Mouse (Mus musculus): ENCODE results near the gene Armh4. TPM values are rescaled to one million over a fixed set of nuclear protein-coding genes. Genes with fewer than 3 reads are reported as not detected.
"Not testable (repeated sequence)": the region's sequence is repeated elsewhere in the genome, so short reads cannot be mapped to it uniquely, and the experiment has no call there.

Gene Armh4
- polyA plus RNA-seq, 1 experiment from 2014 or later, result 17.1 TPM

DNA sequence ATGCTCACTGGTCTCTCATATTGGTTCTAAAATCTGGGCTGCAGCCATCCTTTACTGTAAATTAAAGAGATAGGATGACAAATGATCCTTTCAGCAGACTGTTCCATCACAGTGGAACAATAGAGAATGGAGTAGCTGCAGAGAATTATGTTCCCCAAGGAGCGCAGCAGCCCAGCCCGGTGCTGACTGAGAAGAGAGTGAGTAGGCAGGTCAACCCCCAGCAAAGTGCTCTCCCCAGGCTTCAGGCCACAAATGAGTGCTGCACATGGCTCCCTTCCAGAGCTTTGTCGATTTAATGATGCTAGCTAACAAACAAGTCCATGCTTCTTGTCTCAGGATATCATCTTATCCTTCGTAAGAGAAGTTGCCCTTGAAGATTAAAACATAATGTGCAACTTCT, 2.8 kb downstream of the Armh4 start:
- Histone ChIP-seq H3K9ac (no peak overlapping the region), H3K27ac (no peak overlapping the region), H3K4me3 (no peak overlapping the region), H3K36me3 (no peaks in the 10 kb centered on the region), H3K27me3 (no peaks in the 10 kb centered on the region), H3K4me1 (peaks cover 17% of the 10 kb centered on the region), H3K4me2 (no peak overlapping the region), H3K9me3 (no peaks in the 10 kb centered on the region)
- ATAC-seq (ENCODE audit: insufficient number of reproducible peaks, insufficient read depth, low FRiP score, low TSS enrichment, low read depth), result no peak
- 66% methylated on average over 4 of the region's 4 CpGs for WGBS

DNA sequence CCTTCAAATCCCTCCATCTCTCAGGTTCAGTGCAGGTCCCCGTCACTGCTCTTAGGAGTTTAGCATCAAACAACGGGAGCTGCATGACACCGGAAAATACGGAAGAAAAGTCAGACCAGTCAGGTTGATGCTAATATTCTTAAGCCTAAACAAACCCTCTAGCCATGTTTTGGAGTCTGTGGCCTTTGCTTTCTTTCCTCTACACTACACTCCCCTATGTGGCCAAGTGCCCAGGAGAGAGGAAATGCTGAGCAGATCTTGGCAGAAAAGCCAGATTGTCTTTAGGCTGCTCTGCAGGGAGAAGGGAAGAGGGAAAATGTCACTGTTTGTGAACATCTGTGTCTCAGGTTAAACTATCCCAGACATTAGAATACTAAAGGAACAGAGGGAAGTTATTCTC, 5.6 kb downstream of the Armh4 start:
- H3K9ac ChIP-seq; H3K4me2 ChIP-seq; H3K9me3 ChIP-seq; H3K36me3 ChIP-seq; H3K27ac ChIP-seq; ATAC-seq (ENCODE audit: insufficient number of reproducible peaks, insufficient read depth, low FRiP score, low TSS enrichment, low read depth); H3K4me3 ChIP-seq; H3K27me3 ChIP-seq: not testable (repeated sequence)
- H3K4me1 ChIP-seq, result peaks cover 10% of the 10 kb centered on the region
- 58% methylated on average over 4 of the region's 4 CpGs for WGBS

DNA sequence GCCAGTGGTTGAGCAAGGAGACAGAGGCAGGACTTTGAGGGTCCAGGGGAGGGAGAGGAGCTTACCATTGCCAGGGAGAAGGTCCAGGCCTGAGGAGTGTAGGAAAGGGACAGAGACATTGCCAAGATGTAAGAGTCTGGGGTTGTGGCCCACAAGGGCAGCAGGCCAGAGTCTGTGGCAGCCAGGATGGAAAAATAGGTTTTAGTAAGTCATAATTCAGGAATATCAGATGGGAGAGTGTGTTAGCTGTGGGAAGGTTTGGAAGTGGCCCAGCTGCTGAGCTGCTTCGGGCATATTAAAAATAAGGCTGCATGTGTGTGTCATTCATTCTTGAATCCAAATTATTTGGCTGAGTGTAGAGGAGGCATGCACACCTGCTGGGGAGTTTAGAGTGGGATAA, 11.4 kb downstream of the Armh4 start:
- Histone ChIP-seq H3K4me1 (no peaks in the 10 kb centered on the region), H3K4me3 (no peak overlapping the region), H3K36me3 (peaks cover 10% of the 10 kb centered on the region), H3K9ac (no peak overlapping the region), H3K4me2 (no peak overlapping the region), H3K27me3 (no peaks in the 10 kb centered on the region), H3K27ac (no peak overlapping the region), H3K9me3 (no peaks in the 10 kb centered on the region)
- 70% methylated on average over 1 of the region's 1 CpGs for WGBS
- ATAC-seq (ENCODE audit: insufficient number of reproducible peaks, insufficient read depth, low FRiP score, low TSS enrichment, low read depth), result no peak

DNA sequence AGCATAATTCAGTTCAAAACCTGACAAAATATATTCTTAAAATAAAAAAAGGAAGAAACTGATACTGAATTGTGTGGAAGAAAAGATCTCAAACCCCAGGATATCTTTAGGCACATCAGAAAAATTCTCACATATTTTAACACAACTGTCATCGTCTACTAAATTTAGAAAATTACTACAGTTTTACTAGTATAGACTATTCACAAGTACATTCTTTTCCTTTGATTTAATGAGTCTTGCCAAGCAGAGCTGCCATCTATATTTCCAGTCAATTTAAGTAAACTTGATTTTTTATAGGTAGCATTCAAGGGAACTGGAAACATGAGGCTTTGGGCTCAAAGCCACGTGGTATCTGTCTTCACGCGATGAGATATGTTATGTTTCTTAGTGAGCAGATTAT, 16.6 kb downstream of the Armh4 start:
- WGBS, result 86% methylated on average over 4 of the region's 4 CpGs
- Histone ChIP-seq H3K4me2 (no peak overlapping the region), H3K4me3 (no peak overlapping the region), H3K27ac (no peak overlapping the region), H3K9me3 (no peaks in the 10 kb centered on the region), H3K27me3 (no peaks in the 10 kb centered on the region), H3K4me1 (no peaks in the 10 kb centered on the region), H3K9ac (no peak overlapping the region), H3K36me3 (peaks cover 9% of the 10 kb centered on the region)
- no peak for ATAC-seq (ENCODE audit: insufficient number of reproducible peaks, insufficient read depth, low FRiP score, low TSS enrichment, low read depth)

DNA sequence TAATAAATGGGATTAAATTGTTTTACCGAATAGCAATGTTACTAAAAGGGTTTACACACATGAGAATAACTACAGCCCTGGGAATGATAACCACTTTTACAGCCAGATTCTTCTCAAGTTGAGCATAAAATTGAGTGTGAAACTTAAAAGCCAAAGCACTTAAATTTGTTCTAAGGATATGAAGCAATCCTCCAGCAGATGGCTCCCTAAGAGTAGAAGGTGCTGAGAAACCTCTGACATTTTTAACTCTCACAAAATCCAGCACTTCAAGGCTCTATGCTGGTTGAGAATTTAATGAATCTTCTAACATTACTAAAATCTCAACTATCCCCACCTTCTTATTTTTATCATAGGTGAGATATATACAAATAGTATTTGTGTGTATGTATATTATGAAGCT, 27.3 kb downstream of the Armh4 start:
- Histone ChIP-seq H3K27me3 (no peaks in the 10 kb centered on the region), H3K9ac (no peak overlapping the region), H3K9me3 (no peaks in the 10 kb centered on the region), H3K4me1 (no peaks in the 10 kb centered on the region), H3K27ac (no peak overlapping the region), H3K36me3 (no peaks in the 10 kb centered on the region), H3K4me3 (no peak overlapping the region), H3K4me2 (no peak overlapping the region)
- no peak for ATAC-seq (ENCODE audit: insufficient number of reproducible peaks, insufficient read depth, low FRiP score, low TSS enrichment, low read depth)
- 83% methylated on average over 1 of the region's 1 CpGs for WGBS

DNA sequence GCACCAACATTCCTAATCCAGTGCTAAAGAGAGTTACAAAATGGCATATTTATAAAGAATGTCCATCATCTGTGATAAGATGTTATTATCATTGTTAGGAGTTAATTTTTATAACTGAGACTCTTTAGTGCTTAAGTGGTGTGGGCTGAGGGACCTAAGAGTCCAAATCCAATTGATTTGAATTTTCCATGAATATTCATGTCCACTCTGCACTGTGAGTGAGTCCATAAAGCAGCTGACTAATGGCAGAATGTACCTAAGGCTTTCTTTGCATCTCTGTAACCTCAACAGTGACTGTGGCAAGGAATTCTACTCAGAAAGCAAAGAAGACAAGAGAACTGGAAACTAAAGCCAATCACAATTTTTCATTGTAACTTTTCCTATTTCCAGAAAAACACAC, 30.6 kb downstream of the Armh4 start:
- Histone ChIP-seq H3K36me3 (no peaks in the 10 kb centered on the region), H3K4me2 (no peak overlapping the region), H3K27me3 (no peaks in the 10 kb centered on the region), H3K4me1 (no peaks in the 10 kb centered on the region), H3K4me3 (no peak overlapping the region), H3K27ac (no peak overlapping the region), H3K9ac (no peak overlapping the region), H3K9me3 (no peaks in the 10 kb centered on the region)
- ATAC-seq (ENCODE audit: insufficient number of reproducible peaks, insufficient read depth, low FRiP score, low TSS enrichment, low read depth), result no peak

DNA sequence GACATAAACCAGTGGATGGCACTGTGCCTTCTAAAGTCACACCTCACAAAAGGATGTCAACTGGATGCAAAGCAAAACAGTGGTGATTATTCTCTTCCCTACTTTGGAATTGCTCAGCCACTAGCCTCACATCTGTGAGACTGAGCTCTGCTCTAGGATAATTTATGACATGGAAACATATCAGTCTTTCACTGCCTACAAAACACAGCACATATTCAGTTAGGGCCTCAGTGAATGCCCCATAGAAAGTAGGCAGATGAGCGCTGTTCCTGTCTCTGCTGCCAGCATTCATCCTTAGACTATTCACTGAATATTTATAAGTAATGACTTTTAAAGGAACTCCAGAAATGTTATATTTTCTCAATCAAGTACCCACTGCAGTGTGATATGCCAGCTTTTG, 37.3 kb downstream of the Armh4 start:
- no peaks in the 10 kb centered on the region for H3K27me3 ChIP-seq
- no peaks in the 10 kb centered on the region for H3K4me1 ChIP-seq
- H3K9me3 ChIP-seq, result no peaks in the 10 kb centered on the region
- WGBS, result 92% methylated on average over 1 of the region's 1 CpGs
- no peak overlapping the region for H3K4me2 ChIP-seq
- no peak overlapping the region for H3K9ac ChIP-seq
- no peaks in the 10 kb centered on the region for H3K36me3 ChIP-seq
- H3K4me3 ChIP-seq, result no peak overlapping the region
- no peak for ATAC-seq (ENCODE audit: insufficient number of reproducible peaks, insufficient read depth, low FRiP score, low TSS enrichment, low read depth)
- no peak overlapping the region for H3K27ac ChIP-seq

DNA sequence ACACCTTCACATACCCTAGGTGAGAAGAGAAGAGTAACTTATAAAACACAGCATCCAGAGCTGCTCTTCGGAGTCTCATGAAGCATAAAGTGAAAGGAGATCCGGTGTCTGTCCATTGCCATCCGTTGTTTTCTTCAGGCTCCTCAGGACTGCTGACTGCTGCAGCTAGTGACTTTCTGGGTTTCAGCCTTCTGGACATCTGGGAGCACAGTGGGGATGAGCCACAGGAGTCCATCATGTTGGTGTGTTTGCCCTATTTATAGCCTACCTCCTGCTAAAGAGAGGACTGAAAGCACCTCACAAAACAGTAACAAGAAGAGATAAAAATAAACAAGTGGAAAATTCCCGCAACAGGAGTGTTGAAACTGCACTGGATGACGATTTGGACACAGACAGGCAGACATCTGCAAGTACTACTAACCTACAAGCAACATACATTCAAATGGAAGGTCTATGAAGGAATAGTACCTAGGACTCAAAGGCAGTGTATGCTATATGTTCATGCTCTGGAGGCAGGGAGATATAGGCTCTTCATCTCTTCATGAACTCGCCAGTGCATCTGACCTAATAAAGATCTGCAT, 39.1 kb downstream of the Armh4 start:
- no peaks in the 10 kb centered on the region for H3K4me1 ChIP-seq
- H3K36me3 ChIP-seq, result no peaks in the 10 kb centered on the region
- no peak overlapping the region for H3K4me3 ChIP-seq
- H3K9me3 ChIP-seq, result no peaks in the 10 kb centered on the region
- no peak overlapping the region for H3K9ac ChIP-seq
- ATAC-seq (ENCODE audit: insufficient number of reproducible peaks, insufficient read depth, low FRiP score, low TSS enrichment, low read depth), result no peak
- H3K27me3 ChIP-seq, result no peaks in the 10 kb centered on the region
- H3K27ac ChIP-seq, result no peak overlapping the region
- WGBS, result 85% methylated on average over 6 of the region's 6 CpGs
- no peak overlapping the region for H3K4me2 ChIP-seq

DNA sequence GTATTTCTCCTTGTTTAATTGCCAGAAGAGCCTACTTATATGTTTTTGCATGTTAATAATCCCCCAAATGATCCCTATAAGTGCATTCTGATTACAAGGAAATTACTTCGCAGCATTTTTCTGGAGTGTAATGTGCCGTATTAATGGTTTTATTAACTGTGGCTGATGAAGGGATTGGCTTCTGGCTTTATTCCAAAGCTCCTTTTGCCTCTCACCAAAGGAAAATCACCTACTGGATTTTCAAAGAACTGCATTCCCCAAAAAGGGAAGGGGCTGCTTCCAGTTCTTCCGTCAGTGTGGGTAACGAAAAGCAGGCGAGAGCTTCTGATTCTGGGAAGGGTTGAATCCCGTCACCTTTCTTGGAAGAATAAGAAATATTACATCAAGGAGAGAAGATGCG, 43.9 kb downstream of the Armh4 start:
- Histone ChIP-seq H3K4me2 (no peak overlapping the region), H3K27ac (no peak overlapping the region), H3K9me3 (no peaks in the 10 kb centered on the region), H3K4me3 (no peak overlapping the region), H3K27me3 (no peaks in the 10 kb centered on the region), H3K36me3 (no peaks in the 10 kb centered on the region), H3K9ac (no peak overlapping the region), H3K4me1 (no peaks in the 10 kb centered on the region)
- 44% methylated on average over 7 of the region's 7 CpGs for WGBS
- ATAC-seq (ENCODE audit: insufficient number of reproducible peaks, insufficient read depth, low FRiP score, low TSS enrichment, low read depth), result no peak

DNA sequence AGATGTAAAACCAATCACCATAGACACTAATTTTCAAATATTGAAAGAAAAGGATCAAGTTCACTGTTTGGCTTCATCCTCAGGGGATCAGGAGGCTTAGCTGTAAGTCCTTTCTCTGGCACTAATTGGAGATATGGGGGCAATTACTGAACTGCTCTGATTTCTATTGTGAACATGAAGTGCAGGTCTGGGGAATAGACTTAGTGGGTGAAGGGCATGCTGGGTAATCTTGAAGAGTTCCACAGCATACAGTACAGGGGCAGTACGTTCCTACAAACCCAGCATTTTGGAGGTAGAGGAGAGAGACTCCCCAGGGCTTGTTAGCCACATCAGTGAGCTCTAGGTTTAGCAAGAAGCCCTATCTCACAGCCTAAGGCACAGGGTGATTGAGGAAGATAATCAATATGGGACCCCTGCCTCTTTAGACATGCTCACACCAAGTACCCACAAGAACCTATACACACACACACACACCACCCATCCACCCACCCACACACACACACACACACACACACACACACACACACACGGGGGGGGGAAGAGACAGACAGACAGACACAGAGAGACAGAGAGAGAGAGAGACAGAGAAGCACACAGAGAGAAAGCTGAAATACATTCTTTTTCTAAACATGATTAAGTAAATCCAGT, 44.6 kb downstream of the Armh4 start:
- Histone ChIP-seq H3K9me3 (no peaks in the 10 kb centered on the region), H3K4me2 (no peak overlapping the region), H3K27me3 (no peaks in the 10 kb centered on the region), H3K9ac (no peak overlapping the region), H3K27ac (no peak overlapping the region), H3K36me3 (no peaks in the 10 kb centered on the region), H3K4me3 (no peak overlapping the region), H3K4me1 (no peaks in the 10 kb centered on the region)
- WGBS, result 50% methylated on average over 2 of the region's 2 CpGs
- 0 out of 2 replicates have a peak, but pooled peaks have one; percentile 15 for ATAC-seq (ENCODE audit: insufficient number of reproducible peaks, insufficient read depth, low FRiP score, low TSS enrichment, low read depth)

DNA sequence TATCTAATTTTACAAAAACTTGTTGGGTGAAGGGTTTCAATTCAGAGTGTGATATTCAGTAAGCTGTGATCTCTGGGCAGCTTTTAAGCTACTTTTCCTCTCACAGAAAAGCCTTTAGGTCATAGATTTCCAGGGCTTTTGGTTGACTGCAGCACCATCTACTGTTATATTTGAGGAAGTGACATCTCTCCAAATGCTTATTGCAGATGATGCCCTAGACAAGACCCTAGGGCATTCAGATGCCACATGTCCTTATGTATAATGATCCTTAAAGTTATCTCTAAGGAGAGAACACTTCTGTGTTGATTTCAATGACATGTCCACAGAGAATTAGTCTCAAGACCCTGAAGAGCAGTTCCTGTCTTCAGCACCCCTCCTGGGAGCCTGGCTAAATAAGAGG, 49.2 kb downstream of the Armh4 start:
- Histone ChIP-seq H3K4me2 (no peak overlapping the region), H3K27me3 (no peaks in the 10 kb centered on the region), H3K9ac (no peak overlapping the region), H3K4me3 (no peak overlapping the region), H3K27ac (no peak overlapping the region), H3K36me3 (no peaks in the 10 kb centered on the region), H3K4me1 (no peaks in the 10 kb centered on the region), H3K9me3 (no peaks in the 10 kb centered on the region)
- no peak for ATAC-seq (ENCODE audit: insufficient number of reproducible peaks, insufficient read depth, low FRiP score, low TSS enrichment, low read depth)

DNA sequence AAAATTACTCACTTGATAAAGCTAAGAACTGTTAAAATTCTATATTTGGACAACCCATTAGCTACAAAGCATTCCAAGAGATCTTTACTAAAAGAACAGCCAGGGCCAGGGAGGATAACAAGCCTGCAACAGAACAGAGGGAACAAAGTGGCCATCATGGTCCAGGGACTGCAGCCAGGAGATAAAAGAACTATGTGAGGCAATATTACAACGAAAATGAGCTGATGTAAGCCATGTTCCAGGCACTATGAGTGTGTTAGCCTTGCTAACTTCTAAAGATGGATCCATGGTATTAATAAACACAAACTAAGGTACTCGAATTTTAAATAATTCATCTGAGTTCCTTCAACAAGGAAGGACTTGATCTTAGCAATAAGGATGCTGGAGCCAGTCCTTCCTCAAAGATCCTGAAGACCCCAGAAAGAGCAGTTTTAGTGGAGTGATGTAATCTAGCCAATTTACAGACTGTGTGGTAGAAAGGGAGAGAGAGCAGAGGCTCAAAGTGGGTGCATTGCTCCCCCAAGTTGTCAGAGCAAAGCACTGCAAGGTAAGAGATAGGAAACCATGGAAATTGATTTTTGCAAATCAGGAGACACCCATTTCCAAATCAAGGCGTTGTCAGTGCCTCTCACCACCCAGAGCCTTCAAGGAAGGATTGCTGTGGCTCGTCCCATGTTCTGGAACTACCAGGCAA, 59.7 kb downstream of the Armh4 start:
- Histone ChIP-seq H3K4me1 (no peaks in the 10 kb centered on the region), H3K36me3 (no peaks in the 10 kb centered on the region), H3K4me3 (no peak overlapping the region), H3K9ac (no peak overlapping the region), H3K27me3 (no peaks in the 10 kb centered on the region), H3K9me3 (no peaks in the 10 kb centered on the region), H3K27ac (no peak overlapping the region), H3K4me2 (no peak overlapping the region)
- WGBS, result 55% methylated on average over 4 of the region's 4 CpGs
- no peak for ATAC-seq (ENCODE audit: insufficient number of reproducible peaks, insufficient read depth, low FRiP score, low TSS enrichment, low read depth)
